Mouse (Mus musculus) lung, postnatal 4 days (tissue): Measurements from ENCODE around the gene Cldn2.

Experiments used
- DNase-seq, 2 experiments: peaks; one replicate each; pipeline ENCODE4 v3.0.0; 2021

The Cldn2 gene

DNA sequence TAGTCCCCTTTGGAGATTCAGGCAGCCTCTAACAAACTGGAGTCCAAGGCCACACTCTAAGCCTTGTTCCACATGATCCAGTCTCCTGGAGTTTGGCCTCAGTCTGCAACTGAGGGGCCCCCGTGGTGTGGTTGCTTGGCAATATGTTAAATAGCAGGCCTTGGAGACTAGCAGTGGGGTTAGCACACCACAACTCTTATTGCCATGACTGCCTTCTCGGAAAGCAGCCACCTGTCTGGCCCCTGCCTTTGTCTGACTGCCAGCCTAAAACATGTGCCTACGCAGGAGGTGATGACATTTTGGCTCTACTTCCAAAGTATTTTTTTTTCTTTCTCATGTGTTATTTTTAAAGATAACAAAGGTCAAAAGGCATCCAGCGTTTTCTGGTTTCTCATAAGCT, 7.5 kb downstream of the Cldn2 start:
- no peak for DNase-seq

DNA sequence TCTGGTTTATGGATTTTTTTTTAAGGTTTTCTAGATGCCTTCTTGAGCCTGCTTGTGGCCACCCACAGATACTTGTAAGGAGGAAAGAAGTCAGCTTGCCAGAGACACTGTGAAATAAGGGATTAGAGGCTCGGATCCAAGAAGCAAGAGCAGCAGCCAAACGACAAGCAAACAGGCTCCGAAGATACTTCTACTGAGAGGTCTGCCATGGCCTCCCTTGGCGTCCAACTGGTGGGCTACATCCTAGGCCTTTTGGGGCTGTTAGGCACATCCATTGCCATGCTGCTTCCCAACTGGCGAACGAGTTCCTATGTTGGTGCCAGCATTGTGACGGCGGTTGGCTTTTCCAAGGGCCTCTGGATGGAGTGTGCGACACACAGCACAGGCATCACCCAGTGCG, 7.9 kb downstream of the Cldn2 start:
- DNase-seq: no peak

DNA sequence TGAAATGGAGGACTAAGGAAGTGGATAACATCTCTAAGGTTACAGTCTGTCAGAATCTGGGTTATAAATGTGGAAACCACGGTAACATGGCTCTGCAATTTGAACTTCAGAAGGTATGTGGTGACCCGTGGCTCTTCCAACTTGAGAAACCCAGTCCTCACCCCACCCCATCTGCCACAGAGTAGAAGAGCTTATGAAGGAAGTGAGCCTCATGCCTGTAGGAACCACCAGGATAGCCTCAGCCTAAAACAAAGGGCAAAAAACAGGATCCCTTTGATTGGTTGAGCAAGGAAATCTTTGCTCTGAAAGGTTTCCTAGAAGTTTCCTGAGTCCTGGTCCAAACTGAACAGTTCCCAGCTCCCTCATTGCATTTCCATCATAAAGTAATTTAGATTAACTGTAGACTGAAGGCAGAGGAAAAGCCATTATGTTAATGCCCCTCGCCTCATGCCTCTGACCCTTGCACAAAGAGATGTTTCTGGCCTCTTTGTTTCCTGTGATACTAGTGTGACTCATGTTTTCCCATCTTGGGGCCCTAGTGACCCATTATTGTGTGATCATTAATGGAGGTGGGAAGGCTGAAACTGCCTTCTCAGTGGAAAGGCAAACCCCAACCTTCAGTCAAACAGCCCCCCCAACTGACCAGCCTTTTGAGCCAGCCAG, 12.1 kb downstream of the Cldn2 start:
- no peak for DNase-seq

GRCm38 (mm10) chrX:139813299-139814002, 12.8 kb downstream of the Cldn2 start:
- no peak for DNase-seq

- no peak for DNase-seq
Observed at GRCm38 (mm10) chrX:139814018-139814635, 13.5 kb downstream of the Cldn2 start.

GRCm38 (mm10) chrX:139815201-139815600, 14.6 kb downstream of the Cldn2 start:
- no peak for DNase-seq

DNA sequence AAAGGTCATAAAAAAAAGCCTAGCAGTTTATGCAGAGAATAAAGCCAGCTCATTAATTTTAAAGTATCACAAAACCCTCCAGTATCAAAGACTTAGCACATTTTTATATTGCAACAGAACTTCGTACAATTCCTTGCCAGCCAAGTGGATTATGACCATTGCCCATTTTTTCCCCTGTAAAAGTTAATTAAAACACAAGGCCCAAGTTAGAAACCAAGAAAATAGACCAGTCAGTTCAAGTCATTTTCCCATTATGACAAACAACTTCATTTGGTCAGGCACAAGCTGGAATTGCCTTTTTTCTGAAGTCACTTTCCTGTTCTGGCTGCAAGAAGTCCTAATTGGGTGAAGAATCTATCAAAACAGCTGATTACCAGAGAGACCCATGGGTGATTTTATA, 24.8 kb downstream of the Cldn2 start:
- no peak for DNase-seq

DNA sequence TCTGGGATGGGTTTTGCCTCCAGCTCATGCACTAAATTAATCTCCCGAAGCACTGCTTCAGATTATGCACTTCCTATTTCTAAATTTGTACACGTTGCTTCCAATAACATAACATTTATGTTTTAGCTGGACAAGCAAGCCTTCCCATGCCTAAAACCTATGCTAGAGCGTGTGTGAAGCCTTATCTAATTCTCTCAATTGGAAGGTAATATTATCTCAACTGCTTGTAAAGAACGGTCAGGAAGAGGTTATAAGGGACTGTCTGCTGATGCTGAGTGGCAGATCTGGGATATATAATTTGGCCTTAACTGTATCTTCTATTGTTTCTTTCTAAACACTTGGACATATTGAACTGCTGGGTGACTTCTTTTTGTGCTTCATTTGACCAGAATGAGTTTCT, 26.3 kb downstream of the Cldn2 start:
- no peak for DNase-seq

GRCm38 (mm10) chrX:139828363-139829092, 27.9 kb downstream of the Cldn2 start:
- no peak for DNase-seq

- peak; percentile 47 to 54 for DNase-seq
Observed at GRCm38 (mm10) chrX:139832464-139832863, 31.8 kb downstream of the Cldn2 start.

GRCm38 (mm10) chrX:139839057-139839456, 38.4 kb downstream of the Cldn2 start:
- DNase-seq: no peak

DNA sequence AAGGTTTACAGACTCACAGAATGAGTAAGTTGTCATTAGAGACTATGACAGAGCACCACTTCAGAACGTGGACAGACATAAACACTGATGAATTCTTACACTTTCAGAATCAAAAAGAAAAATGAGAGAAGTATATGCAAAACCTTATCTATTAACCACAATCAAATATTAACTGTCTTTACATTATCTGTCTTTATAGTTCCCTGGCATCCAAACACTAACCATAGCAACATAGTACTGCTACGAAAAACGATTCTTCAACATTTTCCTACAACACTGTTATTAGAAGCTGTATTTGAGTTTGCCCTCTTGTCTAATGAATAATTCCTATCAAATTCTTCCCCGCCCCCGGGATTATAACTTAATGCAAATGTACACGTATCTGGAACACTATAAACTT, 40.5 kb downstream of the Cldn2 start:
- DNase-seq: no peak

GRCm38 (mm10) chrX:139854795-139855194, 54.2 kb downstream of the Cldn2 start:
- no peak for DNase-seq

GRCm38 (mm10) chrX:139859402-139859801, 58.8 kb downstream of the Cldn2 start:
- DNase-seq: no peak
